Mouse (Mus musculus): ENCODE data around the gene Accs. TPM values are rescaled to one million over a fixed set of nuclear protein-coding genes. Genes with fewer than 3 reads are reported as not detected.

Gene Accs
- polyA plus RNA-seq, 1 experiment from 2014 or later = 9.8 TPM

- peaks cover 22% of the 10 kb centered on the region for H3K36me3 ChIP-seq (ENCODE audit: insufficient read depth, low read length)
- H3K27ac ChIP-seq (ENCODE audit: low read length) = no peak overlapping the region
- no peaks in the 10 kb centered on the region for H3K9me3 ChIP-seq (ENCODE audit: low read length)
- no peaks in the 10 kb centered on the region for H3K27me3 ChIP-seq (ENCODE audit: insufficient read depth, low read length)
- H3K9ac ChIP-seq (replicated peaks; ENCODE audit: low read length) = no peak overlapping the region
- 82% methylated on average over 5 of the region's 5 CpGs for WGBS
- no peak overlapping the region for H3K4me2 ChIP-seq (replicated peaks; ENCODE audit: low read depth, low read length)
- H3K4me1 ChIP-seq (ENCODE audit: insufficient read depth, low read length) = no peaks in the 10 kb centered on the region
- no peak overlapping the region for H3K4me3 ChIP-seq (ENCODE audit: low read length)
- ATAC-seq (ENCODE audit: low FRiP score, low TSS enrichment) = no peak
These were observed 44.7 kb downstream of the Accs start for GRCm38 (mm10) chr2:93805066-93805465.

- 89% methylated on average over 2 of the region's 2 CpGs for WGBS
- Histone ChIP-seq H3K27me3 (ENCODE audit: insufficient read depth, low read length) (no peaks in the 10 kb centered on the region), H3K4me3 (ENCODE audit: low read length) (no peak overlapping the region), H3K4me1 (ENCODE audit: insufficient read depth, low read length) (no peaks in the 10 kb centered on the region), H3K9me3 (ENCODE audit: low read length) (no peaks in the 10 kb centered on the region), H3K9ac (replicated peaks; ENCODE audit: low read length) (no peak overlapping the region), H3K36me3 (ENCODE audit: insufficient read depth, low read length) (peaks cover 23% of the 10 kb centered on the region), H3K4me2 (replicated peaks; ENCODE audit: low read depth, low read length) (no peak overlapping the region), H3K27ac (ENCODE audit: low read length) (no peak overlapping the region)
- ATAC-seq (ENCODE audit: low FRiP score, low TSS enrichment) = no peak
These were observed 46.8 kb downstream of the Accs start for GRCm38 (mm10) chr2:93802947-93803346.

- ATAC-seq (ENCODE audit: low FRiP score, low TSS enrichment) = no peak
- Histone ChIP-seq H3K4me3 (ENCODE audit: low read length) (no peak overlapping the region), H3K4me2 (replicated peaks; ENCODE audit: low read depth, low read length) (no peak overlapping the region), H3K36me3 (ENCODE audit: insufficient read depth, low read length) (peaks cover 33% of the 10 kb centered on the region), H3K27me3 (ENCODE audit: insufficient read depth, low read length) (no peaks in the 10 kb centered on the region), H3K27ac (ENCODE audit: low read length) (no peak overlapping the region), H3K4me1 (ENCODE audit: insufficient read depth, low read length) (no peaks in the 10 kb centered on the region), H3K9ac (replicated peaks; ENCODE audit: low read length) (no peak overlapping the region), H3K9me3 (ENCODE audit: low read length) (no peaks in the 10 kb centered on the region)
- 77% methylated on average over 7 of the region's 7 CpGs for WGBS
These were observed 48.6 kb downstream of the Accs start for GRCm38 (mm10) chr2:93801097-93801496.

- 76% methylated on average over 19 of the region's 19 CpGs for WGBS
- no peak for ATAC-seq (ENCODE audit: low FRiP score, low TSS enrichment)
- H3K9me3 ChIP-seq (ENCODE audit: low read length) = no peaks in the 10 kb centered on the region
- no peak overlapping the region for H3K4me2 ChIP-seq (replicated peaks; ENCODE audit: low read depth, low read length)
- H3K36me3 ChIP-seq (ENCODE audit: insufficient read depth, low read length) = peaks cover 44% of the 10 kb centered on the region
- H3K27ac ChIP-seq (ENCODE audit: low read length) = no peak overlapping the region
- H3K9ac ChIP-seq (replicated peaks; ENCODE audit: low read length) = no peak overlapping the region
- no peaks in the 10 kb centered on the region for H3K27me3 ChIP-seq (ENCODE audit: insufficient read depth, low read length)
- no peak overlapping the region for H3K4me3 ChIP-seq (ENCODE audit: low read length)
- H3K4me1 ChIP-seq (ENCODE audit: insufficient read depth, low read length) = peaks cover 2% of the 10 kb centered on the region; the same call in 1 of the 2 replicates
These were observed 52.5 kb downstream of the Accs start for GRCm38 (mm10) chr2:93797162-93797795.

- Histone ChIP-seq H3K9me3 (ENCODE audit: low read length) (no peaks in the 10 kb centered on the region), H3K4me1 (ENCODE audit: insufficient read depth, low read length) (peaks cover 12% of the 10 kb centered on the region), H3K27me3 (ENCODE audit: insufficient read depth, low read length) (no peaks in the 10 kb centered on the region), H3K4me3 (ENCODE audit: low read length) (no peak overlapping the region), H3K27ac (ENCODE audit: low read length) (no peak overlapping the region), H3K4me2 (replicated peaks; ENCODE audit: low read depth, low read length) (no peak overlapping the region), H3K9ac (replicated peaks; ENCODE audit: low read length) (no peak overlapping the region), H3K36me3 (ENCODE audit: insufficient read depth, low read length) (peaks cover 43% of the 10 kb centered on the region)
- no peak for ATAC-seq (ENCODE audit: low FRiP score, low TSS enrichment)
- WGBS = 89% methylated on average over 5 of the region's 5 CpGs
These were observed 55.4 kb downstream of the Accs start for GRCm38 (mm10) chr2:93794375-93794774.

- H3K4me2 ChIP-seq (replicated peaks; ENCODE audit: low read depth, low read length) = 0 out of 2 replicates have a peak overlapping the region, but pooled peaks have one; percentile 12
- peak; percentile 88 for ATAC-seq (ENCODE audit: low FRiP score, low TSS enrichment)
- 0 out of 2 replicates have a peak overlapping the region, but pooled peaks have one; percentile 14 for H3K9ac ChIP-seq (replicated peaks; ENCODE audit: low read length)
- H3K27ac ChIP-seq (ENCODE audit: low read length) = peak overlapping the region; percentile 49
- H3K9me3 ChIP-seq (ENCODE audit: low read length) = no peaks in the 10 kb centered on the region
- no peaks in the 10 kb centered on the region for H3K27me3 ChIP-seq (ENCODE audit: insufficient read depth, low read length)
- 38% methylated on average over 13 of the region's 13 CpGs for WGBS
- H3K4me1 ChIP-seq (ENCODE audit: insufficient read depth, low read length) = peaks cover 12% of the 10 kb centered on the region
- H3K36me3 ChIP-seq (ENCODE audit: insufficient read depth, low read length) = peaks cover 33% of the 10 kb centered on the region
- no peak overlapping the region for H3K4me3 ChIP-seq (ENCODE audit: low read length)
These were observed 57.9 kb downstream of the Accs start for GRCm38 (mm10) chr2:93791516-93792499.

- H3K4me2 ChIP-seq (replicated peaks; ENCODE audit: low read depth, low read length) = no peak overlapping the region
- ATAC-seq (ENCODE audit: low FRiP score, low TSS enrichment) = no peak
- peak overlapping the region; percentile 49; the same call in 1 of the 2 replicates for H3K27ac ChIP-seq (ENCODE audit: low read length)
- H3K27me3 ChIP-seq (ENCODE audit: insufficient read depth, low read length) = no peaks in the 10 kb centered on the region
- 83% methylated on average over 4 of the region's 4 CpGs for WGBS
- H3K9me3 ChIP-seq (ENCODE audit: low read length) = no peaks in the 10 kb centered on the region
- H3K36me3 ChIP-seq (ENCODE audit: insufficient read depth, low read length) = peaks cover 26% of the 10 kb centered on the region
- peaks cover 16% of the 10 kb centered on the region for H3K4me1 ChIP-seq (ENCODE audit: insufficient read depth, low read length)
- no peak overlapping the region for H3K9ac ChIP-seq (replicated peaks; ENCODE audit: low read length)
- no peak overlapping the region for H3K4me3 ChIP-seq (ENCODE audit: low read length)
These were observed 58.9 kb downstream of the Accs start for GRCm38 (mm10) chr2:93790798-93791345.

- no peak overlapping the region for H3K4me3 ChIP-seq (ENCODE audit: low read length)
- no peaks in the 10 kb centered on the region for H3K27me3 ChIP-seq (ENCODE audit: insufficient read depth, low read length)
- peaks cover 24% of the 10 kb centered on the region for H3K4me1 ChIP-seq (ENCODE audit: insufficient read depth, low read length)
- 87% methylated on average over 5 of the region's 5 CpGs for WGBS
- no peak for ATAC-seq (ENCODE audit: low FRiP score, low TSS enrichment)
- no peak overlapping the region for H3K4me2 ChIP-seq (replicated peaks; ENCODE audit: low read depth, low read length)
- no peak overlapping the region for H3K9ac ChIP-seq (replicated peaks; ENCODE audit: low read length)
- H3K27ac ChIP-seq (ENCODE audit: low read length) = no peak overlapping the region
- H3K9me3 ChIP-seq (ENCODE audit: low read length) = no peaks in the 10 kb centered on the region
- H3K36me3 ChIP-seq (ENCODE audit: insufficient read depth, low read length) = peaks cover 14% of the 10 kb centered on the region; the same call in 1 of the 2 replicates
These were observed 61.2 kb downstream of the Accs start for GRCm38 (mm10) chr2:93788557-93788956.

GRCm38 (mm10) chr2:93786175-93786574 lies 63.6 kb downstream of the Accs start:
- 39% methylated on average over 4 of the region's 4 CpGs for WGBS
- no peak overlapping the region for H3K27ac ChIP-seq (ENCODE audit: low read length)
- H3K4me2 ChIP-seq (replicated peaks; ENCODE audit: low read depth, low read length) = no peak overlapping the region
- H3K36me3 ChIP-seq (ENCODE audit: insufficient read depth, low read length) = peaks cover 14% of the 10 kb centered on the region; the same call in 1 of the 2 replicates
- H3K4me3 ChIP-seq (ENCODE audit: low read length) = no peak overlapping the region
- H3K27me3 ChIP-seq (ENCODE audit: insufficient read depth, low read length) = no peaks in the 10 kb centered on the region
- H3K4me1 ChIP-seq (ENCODE audit: insufficient read depth, low read length) = peaks cover 15% of the 10 kb centered on the region
- H3K9me3 ChIP-seq (ENCODE audit: low read length) = no peaks in the 10 kb centered on the region
- no peak overlapping the region for H3K9ac ChIP-seq (replicated peaks; ENCODE audit: low read length)
- ATAC-seq (ENCODE audit: low FRiP score, low TSS enrichment) = 0 out of 2 replicates have a peak, but pooled peaks have one; percentile 23
